Mouse (Mus musculus) E14TG2a.4 (cell line): ENCODE results near the gene Grb10.

ENCODE experiments used
- CTCF ChIP-seq: conservative IDR thresholded peaks from 2 replicates; pipeline ENCODE4 v1.5.1; 2014; ENCODE audit warnings: low read length
- NANOG ChIP-seq: IDR thresholded peaks from 2 replicates; pipeline ENCODE4 v1.6.1; 2014; ENCODE audit warnings: borderline replicate concordance, low read length, mixed read lengths
- POU5F1 ChIP-seq: IDR thresholded peaks from 2 replicates; pipeline ENCODE4 v1.6.1; 2014; ENCODE audit warnings: low read length, borderline replicate concordance

DNA sequence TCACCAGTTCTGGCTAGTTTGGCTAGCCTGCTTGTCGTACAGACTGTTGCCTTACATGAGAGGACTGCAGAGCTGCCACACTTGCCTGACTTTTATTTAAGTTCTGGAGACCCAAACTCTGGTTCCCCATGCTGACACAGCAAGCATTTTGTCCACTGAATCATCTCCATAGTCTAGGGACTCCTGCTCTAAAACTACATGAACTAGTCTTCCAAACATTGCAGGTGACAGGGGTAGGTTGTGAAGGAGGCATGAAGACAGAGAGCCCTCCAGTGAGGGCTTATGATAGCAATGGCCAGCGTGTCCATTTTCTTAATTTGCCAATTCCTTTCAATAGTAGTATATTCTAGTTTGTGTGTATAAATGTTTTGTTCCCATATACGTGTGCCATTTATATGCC lies 109.4 kb downstream of the Grb10 start:
- no peak for TF ChIP-seq CTCF
- no peak for TF ChIP-seq POU5F1
- TF ChIP-seq NANOG: no peak
